Mouse (Mus musculus): ENCODE data around the gene Slc25a33. TPM values are rescaled to one million over a fixed set of nuclear protein-coding genes. Genes with fewer than 3 reads are reported as not detected.

The Slc25a33 gene
- total RNA-seq, 2 experiments from 2014 or later, result 7.2 to 9.5 TPM

- no peak for DNase-seq
Observed at GRCm38 (mm10) chr4:149696189-149696971, 77.7 kb downstream of the Slc25a33 start.

Small RNA genes within 50 kb of the gene (microRNA-seq; reads per million reads assigned to microRNA genes)
- 0 reads per million in 2 experiments for gene Gm47301

Other genes starting within 250 kb of the Slc25a33 start
- 10 to 100 TPM; 63.5 to 69.0 TPM for gene Clstn1, start 187.8 kb downstream of the Slc25a33 start, total RNA-seq (2021)
- gene Pik3cd, start 71.7 kb downstream of the Slc25a33 start, total RNA-seq (2021), result 10 to 100 TPM in 1 of 2 experiments, 1 to 10 TPM in 1; 9.8 to 16.1 TPM
- gene Tmem201, start 36.2 kb downstream of the Slc25a33 start, total RNA-seq (2021), result 10 to 100 TPM; 49.7 to 52.2 TPM
- gene Spsb1, start 180.8 kb upstream of the Slc25a33 start, total RNA-seq (2021), result 10 to 100 TPM; 18.9 to 21.1 TPM
- 10 to 100 TPM; 57.1 to 61.3 TPM for gene H6pd, start 234.7 kb upstream of the Slc25a33 start, total RNA-seq (2021)

All from gastrocnemius, postnatal 10 days (tissue).